Mouse (Mus musculus): Measurements from ENCODE around the gene Strn. TPM values are rescaled to one million over a fixed set of nuclear protein-coding genes. Genes with fewer than 3 reads are reported as not detected.

The Strn gene
- polyA plus RNA-seq, 1 experiment from 2014 or later, result 7.7 TPM

GRCm38 (mm10) chr17:78620740-78621139, 116.3 kb downstream of the Strn start:
- Histone ChIP-seq H3K4me2 (ENCODE audit: low read depth) (no peak overlapping the region), H3K36me3 (ENCODE audit: control insufficient read depth, insufficient read depth, low read length) (no peaks in the 10 kb centered on the region), H3K9ac (ENCODE audit: low read length) (no peak overlapping the region), H3K27me3 (ENCODE audit: control insufficient read depth, insufficient read depth, low read length) (no peaks in the 10 kb centered on the region), H3K4me3 (ENCODE audit: low read depth, low read length) (no peak overlapping the region), H3K9me3 (ENCODE audit: control insufficient read depth, low read length) (no peaks in the 10 kb centered on the region), H3K27ac (ENCODE audit: low read depth, low read length) (no peak overlapping the region), H3K4me1 (ENCODE audit: control insufficient read depth, insufficient read depth, low read length) (no peaks in the 10 kb centered on the region)
- WGBS, result 91% methylated on average over 4 of the region's 4 CpGs
- DNase-seq (ENCODE audit: low spot score) (no peak), ATAC-seq (ENCODE audit: insufficient read depth, low FRiP score, low TSS enrichment) (no peak)

GRCm38 (mm10) chr17:78619981-78620380, 117.0 kb downstream of the Strn start:
- no peaks in the 10 kb centered on the region for H3K27me3 ChIP-seq (ENCODE audit: control insufficient read depth, insufficient read depth, low read length)
- H3K36me3 ChIP-seq (ENCODE audit: control insufficient read depth, insufficient read depth, low read length), result no peaks in the 10 kb centered on the region
- H3K4me3 ChIP-seq (ENCODE audit: low read depth, low read length), result no peak overlapping the region
- H3K9me3 ChIP-seq (ENCODE audit: control insufficient read depth, low read length), result no peaks in the 10 kb centered on the region
- 91% methylated on average over 7 of the region's 7 CpGs for WGBS
- H3K9ac ChIP-seq (ENCODE audit: low read length), result no peak overlapping the region
- DNase-seq (ENCODE audit: low spot score) (no peak), ATAC-seq (ENCODE audit: insufficient read depth, low FRiP score, low TSS enrichment) (no peak)
- H3K4me2 ChIP-seq (ENCODE audit: low read depth), result no peak overlapping the region
- no peaks in the 10 kb centered on the region for H3K4me1 ChIP-seq (ENCODE audit: control insufficient read depth, insufficient read depth, low read length)
- H3K27ac ChIP-seq (ENCODE audit: low read depth, low read length), result no peak overlapping the region

GRCm38 (mm10) chr17:78618164-78618693, 118.8 kb downstream of the Strn start:
- Histone ChIP-seq H3K9me3 (ENCODE audit: control insufficient read depth, low read length) (no peaks in the 10 kb centered on the region), H3K4me1 (ENCODE audit: control insufficient read depth, insufficient read depth, low read length) (no peaks in the 10 kb centered on the region), H3K4me3 (ENCODE audit: low read depth, low read length) (no peak overlapping the region), H3K27ac (ENCODE audit: low read depth, low read length) (no peak overlapping the region), H3K9ac (ENCODE audit: low read length) (no peak overlapping the region), H3K36me3 (ENCODE audit: control insufficient read depth, insufficient read depth, low read length) (no peaks in the 10 kb centered on the region), H3K4me2 (ENCODE audit: low read depth) (no peak overlapping the region), H3K27me3 (ENCODE audit: control insufficient read depth, insufficient read depth, low read length) (no peaks in the 10 kb centered on the region)
- WGBS, result 77% methylated on average over 5 of the region's 5 CpGs
- no peak for DNase-seq (ENCODE audit: low spot score)
- ATAC-seq (ENCODE audit: insufficient read depth, low FRiP score, low TSS enrichment), result no peak

- Histone ChIP-seq H3K4me1 (ENCODE audit: control insufficient read depth, insufficient read depth, low read length) (no peaks in the 10 kb centered on the region), H3K4me3 (ENCODE audit: low read depth, low read length) (no peak overlapping the region), H3K36me3 (ENCODE audit: control insufficient read depth, insufficient read depth, low read length) (no peaks in the 10 kb centered on the region), H3K27ac (ENCODE audit: low read depth, low read length) (no peak overlapping the region), H3K9ac (ENCODE audit: low read length) (no peak overlapping the region), H3K4me2 (ENCODE audit: low read depth) (no peak overlapping the region), H3K27me3 (ENCODE audit: control insufficient read depth, insufficient read depth, low read length) (no peaks in the 10 kb centered on the region), H3K9me3 (ENCODE audit: control insufficient read depth, low read length) (no peaks in the 10 kb centered on the region)
- DNase-seq (ENCODE audit: low spot score), result no peak
- no peak for ATAC-seq (ENCODE audit: insufficient read depth, low FRiP score, low TSS enrichment)
- WGBS, result 86% methylated on average over 3 of the region's 3 CpGs
Measured at GRCm38 (mm10) chr17:78615096-78615495, 121.9 kb downstream of the Strn start.

- no peak for DNase-seq (ENCODE audit: low spot score)
- Histone ChIP-seq H3K4me1 (ENCODE audit: control insufficient read depth, insufficient read depth, low read length) (no peaks in the 10 kb centered on the region), H3K36me3 (ENCODE audit: control insufficient read depth, insufficient read depth, low read length) (no peaks in the 10 kb centered on the region), H3K4me2 (ENCODE audit: low read depth) (no peak overlapping the region), H3K27me3 (ENCODE audit: control insufficient read depth, insufficient read depth, low read length) (no peaks in the 10 kb centered on the region), H3K4me3 (ENCODE audit: low read depth, low read length) (no peak overlapping the region), H3K9ac (ENCODE audit: low read length) (no peak overlapping the region), H3K27ac (ENCODE audit: low read depth, low read length) (no peak overlapping the region), H3K9me3 (ENCODE audit: control insufficient read depth, low read length) (no peaks in the 10 kb centered on the region)
- no peak for ATAC-seq (ENCODE audit: insufficient read depth, low FRiP score, low TSS enrichment)
- 86% methylated on average over 2 of the region's 2 CpGs for WGBS
Measured at GRCm38 (mm10) chr17:78614481-78614880, 122.5 kb downstream of the Strn start.

GRCm38 (mm10) chr17:78611117-78611516, 125.9 kb downstream of the Strn start:
- no peak overlapping the region for H3K27ac ChIP-seq (ENCODE audit: low read depth, low read length)

GRCm38 (mm10) chr17:78609191-78609855, 127.7 kb downstream of the Strn start:
- H3K27ac ChIP-seq (ENCODE audit: low read depth, low read length), result no peak overlapping the region
- H3K36me3 ChIP-seq (ENCODE audit: control insufficient read depth, insufficient read depth, low read length), result no peaks in the 10 kb centered on the region
- DNase-seq (ENCODE audit: low spot score) (no peak), ATAC-seq (ENCODE audit: insufficient read depth, low FRiP score, low TSS enrichment) (no peak)
- no peak overlapping the region for H3K4me3 ChIP-seq (ENCODE audit: low read depth, low read length)
- H3K4me1 ChIP-seq (ENCODE audit: control insufficient read depth, insufficient read depth, low read length), result no peaks in the 10 kb centered on the region; the same call in 1 of the 2 replicates
- no peaks in the 10 kb centered on the region for H3K27me3 ChIP-seq (ENCODE audit: control insufficient read depth, insufficient read depth, low read length)
- no peak overlapping the region for H3K4me2 ChIP-seq (ENCODE audit: low read depth)
- H3K9ac ChIP-seq (ENCODE audit: low read length), result no peak overlapping the region
- H3K9me3 ChIP-seq (ENCODE audit: control insufficient read depth, low read length), result no peaks in the 10 kb centered on the region
- 87% methylated on average over 13 of the region's 13 CpGs for WGBS

More at GRCm38 (mm10) chr17:78611117-78611516, 125.9 kb downstream of the Strn start:
- DNase-seq (ENCODE audit: low spot score), result no peak
- H3K27me3 ChIP-seq (ENCODE audit: control insufficient read depth, insufficient read depth, low read length), result no peaks in the 10 kb centered on the region
- no peak overlapping the region for H3K4me2 ChIP-seq (ENCODE audit: low read depth)
- WGBS, result 79% methylated on average over 6 of the region's 6 CpGs
- no peaks in the 10 kb centered on the region; the same call in 1 of the 2 replicates for H3K4me1 ChIP-seq (ENCODE audit: control insufficient read depth, insufficient read depth, low read length)
- no peak overlapping the region for H3K9ac ChIP-seq (ENCODE audit: low read length)
- H3K9me3 ChIP-seq (ENCODE audit: control insufficient read depth, low read length), result no peaks in the 10 kb centered on the region
- no peaks in the 10 kb centered on the region for H3K36me3 ChIP-seq (ENCODE audit: control insufficient read depth, insufficient read depth, low read length)
- ATAC-seq (ENCODE audit: insufficient read depth, low FRiP score, low TSS enrichment), result no peak
- H3K4me3 ChIP-seq (ENCODE audit: low read depth, low read length), result no peak overlapping the region

- no peak for ATAC-seq (ENCODE audit: insufficient read depth, low FRiP score, low TSS enrichment)
Measured at GRCm38 (mm10) chr17:78608716-78609115, 128.3 kb downstream of the Strn start.

GRCm38 (mm10) chr17:78608135-78608670, 128.8 kb downstream of the Strn start:
- H3K27me3 ChIP-seq (ENCODE audit: control insufficient read depth, insufficient read depth, low read length), result no peaks in the 10 kb centered on the region
- H3K4me3 ChIP-seq (ENCODE audit: low read depth, low read length), result no peak overlapping the region
- H3K4me2 ChIP-seq (ENCODE audit: low read depth), result no peak overlapping the region
- no peak overlapping the region for H3K27ac ChIP-seq (ENCODE audit: low read depth, low read length)
- no peak for DNase-seq (ENCODE audit: low spot score)
- ATAC-seq (ENCODE audit: insufficient read depth, low FRiP score, low TSS enrichment), result no peak
- H3K9me3 ChIP-seq (ENCODE audit: control insufficient read depth, low read length), result no peaks in the 10 kb centered on the region
- H3K4me1 ChIP-seq (ENCODE audit: control insufficient read depth, insufficient read depth, low read length), result no peaks in the 10 kb centered on the region; the same call in 1 of the 2 replicates
- H3K9ac ChIP-seq (ENCODE audit: low read length), result no peak overlapping the region
- WGBS, result 28% methylated on average over 16 of the region's 16 CpGs
- no peaks in the 10 kb centered on the region for H3K36me3 ChIP-seq (ENCODE audit: control insufficient read depth, insufficient read depth, low read length)

More at GRCm38 (mm10) chr17:78608716-78609115, 128.3 kb downstream of the Strn start:
- Histone ChIP-seq H3K4me3 (ENCODE audit: low read depth, low read length) (no peak overlapping the region), H3K9ac (ENCODE audit: low read length) (no peak overlapping the region), H3K9me3 (ENCODE audit: control insufficient read depth, low read length) (no peaks in the 10 kb centered on the region), H3K4me2 (ENCODE audit: low read depth) (no peak overlapping the region), H3K36me3 (ENCODE audit: control insufficient read depth, insufficient read depth, low read length) (no peaks in the 10 kb centered on the region), H3K27ac (ENCODE audit: low read depth, low read length) (no peak overlapping the region), H3K4me1 (ENCODE audit: control insufficient read depth, insufficient read depth, low read length) (no peaks in the 10 kb centered on the region; the same call in 1 of the 2 replicates), H3K27me3 (ENCODE audit: control insufficient read depth, insufficient read depth, low read length) (no peaks in the 10 kb centered on the region)
- no peak for DNase-seq (ENCODE audit: low spot score)
- WGBS, result 76% methylated on average over 8 of the region's 8 CpGs
